ENCODE assay signal across 8 mouse cellular contexts in the genomic region with DNA sequence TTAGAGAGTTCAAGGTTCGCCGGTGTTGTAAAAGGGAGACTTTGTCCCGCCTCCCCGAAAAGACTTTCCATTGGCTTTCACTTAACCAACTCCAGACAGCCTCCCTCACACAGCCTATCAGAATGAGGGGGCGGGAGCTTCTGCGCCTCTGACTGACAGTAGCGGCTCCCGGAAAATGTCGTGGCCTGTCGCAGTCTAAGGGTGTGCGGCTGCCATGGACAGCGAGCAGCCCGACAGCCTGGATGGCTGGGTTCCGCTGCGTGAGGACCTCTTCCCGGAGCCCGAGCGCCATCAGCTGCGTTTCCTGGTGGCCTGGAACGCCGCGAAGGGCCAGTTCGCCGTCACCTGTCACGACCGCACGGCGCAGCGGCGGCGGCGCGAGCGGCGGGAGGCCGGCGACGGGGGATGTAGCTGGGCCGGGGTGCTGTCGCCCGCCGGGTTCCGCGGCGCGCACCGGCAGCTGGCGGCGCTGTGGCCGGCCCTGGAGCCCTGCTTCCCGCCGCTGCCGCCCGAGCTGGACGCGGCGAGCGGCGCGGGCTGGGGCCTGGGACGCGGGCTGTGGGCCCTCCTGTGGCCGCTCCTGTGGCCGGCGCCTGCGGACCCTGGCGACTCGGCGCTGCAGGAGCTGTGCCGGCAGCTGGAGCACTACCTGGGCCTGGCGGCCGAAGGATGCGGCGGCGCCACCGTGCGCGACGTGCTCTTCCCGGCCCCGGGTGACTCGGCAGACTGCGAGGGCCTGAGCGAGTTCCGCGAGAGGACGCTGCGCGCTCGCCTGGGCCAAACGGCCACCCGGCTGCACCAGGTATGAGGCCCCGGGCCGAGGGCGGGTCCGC. TPM values are rescaled to one million over a fixed set of nuclear protein-coding genes. Genes with fewer than 3 reads are reported as not detected.
A peak's percentile ranks its signal among the peaks of the same experiment; 100 is the strongest.
DNase-seq lines count a peak whose midpoint lies in the region; ATAC-seq lines count a peak whose summit lies in the region.

Gene Whamm (plus strand): TSS at position 159 of the 833 bp plus-strand sequence.

- H3K27ac ChIP-seq in heart, embryonic 10.5 days = peak within 1 kb of the TSS; percentile 95
- peak within 1 kb of the TSS; percentile 97 for H3K27ac ChIP-seq in kidney, embryonic 15.5 days

- H3K4me3 ChIP-seq in heart, embryonic 10.5 days = peak within 1 kb of the TSS; percentile 92
- H3K4me3 ChIP-seq in kidney, embryonic 15.5 days (replicated peaks) = peak within 1 kb of the TSS; percentile 96

- H3K4me2 ChIP-seq in kidney, embryonic 15.5 days = peak within 1 kb of the TSS; percentile 81

- H3K9me3 ChIP-seq in heart, embryonic 10.5 days = no peaks in the 10 kb centered on the region
- no peaks in the 10 kb centered on the region for H3K9me3 ChIP-seq in kidney, embryonic 15.5 days (replicated peaks)

- peaks cover 13% of the 10 kb centered on the region; the same call in 1 of the 2 replicates for H3K36me3 ChIP-seq in heart, embryonic 10.5 days
- H3K36me3 ChIP-seq in kidney, embryonic 15.5 days = peaks cover 11% of the 10 kb centered on the region

- 2% methylated on average over 90 of the region's 96 CpGs for WGBS in heart, embryonic 10.5 days
- WGBS in kidney, embryonic 15.5 days = 1% methylated on average over 85 of the region's 96 CpGs

- peak within 1 kb of the TSS; percentile 90 for H3K9ac ChIP-seq in kidney, embryonic 15.5 days

- H3K4me1 ChIP-seq in heart, embryonic 10.5 days = peaks cover 20% of the 10 kb centered on the region
- peaks cover 12% of the 10 kb centered on the region for H3K4me1 ChIP-seq in kidney, embryonic 15.5 days

- peak; percentile 89 for DNase-seq in B cell, adult 2 months
- DNase-seq in brain, adult 2 months (ENCODE audit: low read depth, low spot score) = peak; percentile 98
- peak; percentile 98 for DNase-seq in heart, embryonic 10.5 days (ENCODE audit: low spot score)
- DNase-seq in liver = peak; percentile 94
- peak; percentile 92 to 94 for DNase-seq in spleen, postnatal 4 days (ENCODE audit: low spot score in 2 of 2)

- no peaks in the 10 kb centered on the region for H3K27me3 ChIP-seq in heart, embryonic 10.5 days (ENCODE audit: insufficient read depth, poor library complexity, severe bottlenecking)
- no peaks in the 10 kb centered on the region for H3K27me3 ChIP-seq in kidney, embryonic 15.5 days

- ATAC-seq in erythroblast, adult 5-6 weeks (replicated peaks; ENCODE audit: low FRiP score, poor library complexity, severe bottlenecking) = peak; percentile 90
- peak; percentile 100 for ATAC-seq in kidney, embryonic 15.5 days (replicated peaks; ENCODE audit: low FRiP score)
- ATAC-seq in monocyte, adult 5-6 weeks (replicated peaks; ENCODE audit: insufficient number of reproducible peaks, low FRiP score, low TSS enrichment, poor library complexity, severe bottlenecking) = peak; percentile 98

RNA-seq across cellular contexts. Expression of gene Whamm, which starts in this region (rescaled TPM):
- total RNA-seq in erythroblast, adult 5-6 weeks (2015; ENCODE audit: low replicate concordance) = 19.4 and 22.3 TPM in 2 replicates
- total RNA-seq in erythroblast, adult 5-6 weeks (2017; ENCODE audit: low replicate concordance) = 40.6 and 47.5 TPM in 2 replicates
- polyA plus RNA-seq in heart, embryonic 10.5 days (2016; fragmentation: Nextera tagmentation; extraction: Ambion mirVana) = 3.9 and 4.0 TPM in 2 replicates
- polyA plus RNA-seq in kidney, embryonic 15.5 days (2015; fragmentation: Nextera tagmentation; extraction: Ambion mirVana) = 3.9 and 4.6 TPM in 2 replicates
- total RNA-seq in monocyte, adult 5-6 weeks (2017) = 24.4 to 38.9 TPM (median 33.5 TPM) in 3 replicates

Comparison
In these comparisons a context has a peak if more than half of its experiments do, and no peak if none do; other contexts are left out.
1. Peak in every context shown above with its lines: DNase-seq, ATAC-seq, H3K4me3 ChIP-seq and H3K27ac ChIP-seq.